Mouse (Mus musculus) MEL (cell line): ENCODE measurements around the gene Ppl. TPM values are rescaled to one million over a fixed set of nuclear protein-coding genes. Genes with fewer than 3 reads are reported as not detected.

ENCODE experiments used
- DNase-seq: peaks from one replicate; pipeline ENCODE4 v3.0.0; 2011; ENCODE audit warnings: low read depth, low spot score
- H3K27ac ChIP-seq: 2 replicates; pipeline ENCODE4 v1.5.1; 2012; ENCODE audit warnings: low read depth, mild to moderate bottlenecking, control low read depth, low read length, moderate library complexity; ENCODE audit not compliant: control insufficient read depth
- H3K27me3 ChIP-seq, 2 experiments: fragments of 150-350 bp in 1 of 2; sonication (generic) in 1 of 2; 2 replicates each; pipeline ENCODE4 v1.6.1; 2012; ENCODE audit warnings: low read length in 2 of 2, mild to moderate bottlenecking in 2 of 2, improper control_type of control experiment in 1 of 2, moderate library complexity in 1 of 2; ENCODE audit not compliant: insufficient read depth in 2 of 2, control insufficient read depth in 1 of 2
- H3K36me3 ChIP-seq, 2 experiments: 2 replicates each; pipeline ENCODE4 v1.6.1; 2012 to 2014; ENCODE audit warnings: low read length in 2 of 2, improper control_type of control experiment in 1 of 2, inconsistent platforms in 1 of 2, mild to moderate bottlenecking in 1 of 2; ENCODE audit not compliant: insufficient read depth in 2 of 2, control insufficient read depth in 1 of 2
- H3K4me1 ChIP-seq, 2 experiments: fragments of 150-350 bp in 1 of 2; sonication (generic) in 1 of 2; 2 replicates each; pipeline ENCODE4 v1.6.1; 2012; ENCODE audit warnings: low read length in 2 of 2, improper control_type of control experiment in 1 of 2, mild to moderate bottlenecking in 1 of 2; ENCODE audit not compliant: insufficient read depth in 2 of 2, control insufficient read depth in 1 of 2
- H3K4me3 ChIP-seq, 2 experiments: fragments of 150-350 bp in 1 of 2; sonication (generic) in 1 of 2; 2 replicates each; pipeline ENCODE4 v1.5.1; 2012; ENCODE audit warnings: low read depth in 2 of 2, low read length in 2 of 2, mild to moderate bottlenecking in 2 of 2, moderate library complexity in 2 of 2, control low read depth in 1 of 2, improper control_type of control experiment in 1 of 2; ENCODE audit not compliant: control insufficient read depth in 1 of 2, insufficient read depth in 1 of 2
- H3K79me2 ChIP-seq: 2 replicates; pipeline ENCODE4 v1.6.1; 2012; ENCODE audit warnings: mild to moderate bottlenecking, low read length, moderate library complexity; ENCODE audit not compliant: control insufficient read depth, poor library complexity, insufficient read depth
- H3K9ac ChIP-seq: 2 replicates; pipeline ENCODE4 v1.6.1; 2012; ENCODE audit warnings: low read depth, mild to moderate bottlenecking, control low read depth, low read length, moderate library complexity; ENCODE audit not compliant: control insufficient read depth, poor library complexity, severe bottlenecking
- H3K9me3 ChIP-seq: fragments of 150-350 bp; sonication (generic); replicated peaks from 2 replicates; pipeline ENCODE4 v1.6.1; 2012; ENCODE audit warnings: mild to moderate bottlenecking, low read length, improper control_type of control experiment, moderate library complexity; ENCODE audit not compliant: insufficient read depth
- CTCF ChIP-seq, 3 experiments: IDR thresholded peaks in 2 of 3; conservative IDR thresholded peaks in 1 of 3; 2 replicates each; pipeline ENCODE4 v1.5.1; 2011 to 2012; ENCODE audit warnings: low read length in 3 of 3, low read depth in 2 of 3, mild to moderate bottlenecking in 2 of 3, improper control_type of control experiment in 1 of 3, inconsistent platforms in 1 of 3, mixed read lengths in 1 of 3, moderate library complexity in 1 of 3; ENCODE audit not compliant: control insufficient read depth in 1 of 3, insufficient read depth in 1 of 3, poor library complexity in 1 of 3, severe bottlenecking in 1 of 3
- ELF1 ChIP-seq: IDR thresholded peaks from 2 replicates; pipeline ENCODE4 v1.6.1; 2014; ENCODE audit warnings: low read depth, mild to moderate bottlenecking, inconsistent platforms, low read length, improper control_type of control experiment, moderate library complexity
- ETS1 ChIP-seq: IDR thresholded peaks from 2 replicates; pipeline ENCODE4 v1.6.1; 2012; ENCODE audit warnings: low read depth, mild to moderate bottlenecking, inconsistent platforms, low read length, improper control_type of control experiment, moderate library complexity
- MAX ChIP-seq: IDR thresholded peaks from 2 replicates; pipeline ENCODE4 v1.6.1; 2011; ENCODE audit warnings: low read length, improper control_type of control experiment
- MXI1 ChIP-seq: IDR thresholded peaks from 2 replicates; pipeline ENCODE4 v1.6.1; 2011; ENCODE audit warnings: mild to moderate bottlenecking, low read depth, low read length, improper control_type of control experiment
- MYC ChIP-seq: IDR thresholded peaks from 2 replicates; pipeline ENCODE4 v1.6.1; 2011; ENCODE audit warnings: low read depth, mild to moderate bottlenecking, low read length, improper control_type of control experiment, moderate library complexity
- POLR2AphosphoS2 ChIP-seq: IDR thresholded peaks from 2 replicates; pipeline ENCODE4 v1.6.1; 2011; ENCODE audit warnings: low read length, improper control_type of control experiment
- RAD21 ChIP-seq: IDR thresholded peaks from 2 replicates; pipeline ENCODE4 v1.6.1; 2011; ENCODE audit warnings: mild to moderate bottlenecking, low read depth, low read length, improper control_type of control experiment
- RCOR1 ChIP-seq: IDR thresholded peaks from 2 replicates; pipeline ENCODE4 v1.6.1; 2012; ENCODE audit warnings: low read depth, mild to moderate bottlenecking, inconsistent platforms, low read length, improper control_type of control experiment
- SIN3A ChIP-seq: IDR thresholded peaks from 2 replicates; pipeline ENCODE4 v1.6.1; 2012; ENCODE audit warnings: low read length, improper control_type of control experiment, inconsistent platforms
- SMC3 ChIP-seq: IDR thresholded peaks from 2 replicates; pipeline ENCODE4 v1.6.1; 2011; ENCODE audit warnings: low read depth, low read length, improper control_type of control experiment
- TBP ChIP-seq: IDR thresholded peaks from 2 replicates; pipeline ENCODE4 v1.8.0; 2011; ENCODE audit warnings: low read depth, low read length, improper control_type of control experiment
- TCF12 ChIP-seq: IDR thresholded peaks from 2 replicates; pipeline ENCODE4 v1.6.1; 2014; ENCODE audit warnings: low read depth, mild to moderate bottlenecking, inconsistent platforms, low read length, improper control_type of control experiment, moderate library complexity
- UBTF ChIP-seq: IDR thresholded peaks from 2 replicates; pipeline ENCODE4 v1.6.1; 2012; ENCODE audit warnings: low read depth, mild to moderate bottlenecking, inconsistent platforms, low read length, improper control_type of control experiment, moderate library complexity, borderline replicate concordance; ENCODE audit not compliant: insufficient read depth
- USF2 ChIP-seq, 2 experiments: IDR thresholded peaks; 2 replicates each; pipeline ENCODE4 v1.6.1; 2011 to 2012; ENCODE audit warnings: improper control_type of control experiment in 2 of 2, low read length in 2 of 2, borderline replicate concordance in 1 of 2, inconsistent platforms in 1 of 2, low read depth in 1 of 2, mild to moderate bottlenecking in 1 of 2; ENCODE audit not compliant: insufficient read depth in 1 of 2
- ZMIZ1 ChIP-seq: IDR thresholded peaks from 2 replicates; pipeline ENCODE4 v1.6.1; 2012; ENCODE audit warnings: low read depth, mild to moderate bottlenecking, inconsistent platforms, low read length, improper control_type of control experiment, moderate library complexity
- polyA plus RNA-seq, 2 experiments: library from polyadenylated mRNA; stranded (reverse) in 1 of 2; unstranded in 1 of 2; fragments of >175 nt in 1 of 2; fragments of >200 nt in 1 of 2; gene quantifications; 2 replicates each; pipeline versions ENCODE4 v1.2.1 to v1.2.4; 2012; ENCODE audit warnings: low replicate concordance in 2 of 2, low read depth in 1 of 2; ENCODE audit not compliant: insufficient read length in 2 of 2, insufficient read depth in 1 of 2, missing spikeins in 1 of 2
- total RNA-seq: library from RNA; depleted of rRNA; stranded (reverse); fragments of 300-350 nt; gene quantifications from 2 replicates; pipeline ENCODE4 v1.2.3, GENCODE M21; 2012

Ppl gene
- total and polyA plus RNA-seq, 3 experiments: 0.01 TPM; not detected in 2

GRCm38 (mm10) chr16:5058114-5058513 is 74.1 kb downstream of the Ppl start:
- peak; percentile 56 for DNase-seq
- Histone ChIP-seq H3K27me3 (no peaks in the 10 kb centered on the region), H3K79me2 (peaks cover 2% of the 10 kb centered on the region; the same call in 1 of the 2 replicates), H3K9ac (no peak overlapping the region), H3K27ac (no peak overlapping the region), H3K4me1 (peaks cover 0 to 3% of the 10 kb centered on the region in 2 experiments; a peak in 2 of 4 replicates), H3K36me3 (peaks cover 16 to 38% of the 10 kb centered on the region in 2 experiments), H3K9me3 (no peaks in the 10 kb centered on the region), H3K4me3 (no peak overlapping the region)
- no peak for TF ChIP-seq MAX
- TF ChIP-seq SMC3: peak; percentile 40
- TF ChIP-seq ETS1: no peak
- peak in 2 of 3 experiments; percentile 42 to 43; a peak in 4 of 6 replicates for TF ChIP-seq CTCF (IDR thresholded peaks at IDR 0.05 in 2 of 3, conservative IDR thresholded peaks at IDR 0.05 in 1 of 3; ENCODE audit: control insufficient read depth in 1 of 3, insufficient read depth in 1 of 3, low read depth in 2 of 3, low read length in 3 of 3, poor library complexity in 1 of 3, severe bottlenecking in 1 of 3)
- no peak for TF ChIP-seq ELF1
- TF ChIP-seq RAD21: peak; percentile 15; the same call in 1 of the 2 replicates
- TF ChIP-seq MYC: no peak
- TF ChIP-seq ZMIZ1: no peak
- TF ChIP-seq USF2 (IDR thresholded peaks at IDR 0.05; ENCODE audit: borderline replicate concordance in 1 of 2, insufficient read depth in 1 of 2, low read depth in 1 of 2, low read length in 2 of 2): no peak

GRCm38 (mm10) chr16:5050251-5051110 is 81.7 kb downstream of the Ppl start:
- Histone ChIP-seq H3K79me2 (peaks cover 38% of the 10 kb centered on the region), H3K4me1 (peaks cover 7 to 8% of the 10 kb centered on the region in 2 experiments), H3K36me3 (peaks cover 16 to 37% of the 10 kb centered on the region in 2 experiments), H3K9me3 (no peaks in the 10 kb centered on the region), H3K27ac (peak overlapping the region; percentile 81), H3K9ac (peak overlapping the region; percentile 90), H3K4me3 (peak overlapping the region; percentile 75 to 76), H3K27me3 (no peaks in the 10 kb centered on the region)
- TF ChIP-seq TCF12 (0 out of 2 replicates have a peak, but pooled peaks have one; percentile 2), POLR2AphosphoS2 (no peak), SIN3A (peak; percentile 81), MXI1 (peak; percentile 85), UBTF (0 out of 2 replicates have a peak, but pooled peaks have one; percentile 57), RCOR1 (no peak), TBP (0 out of 2 replicates have a peak, but pooled peaks have one; percentile 21)
- peak; percentile 84 for DNase-seq
